In the genomic region with DNA sequence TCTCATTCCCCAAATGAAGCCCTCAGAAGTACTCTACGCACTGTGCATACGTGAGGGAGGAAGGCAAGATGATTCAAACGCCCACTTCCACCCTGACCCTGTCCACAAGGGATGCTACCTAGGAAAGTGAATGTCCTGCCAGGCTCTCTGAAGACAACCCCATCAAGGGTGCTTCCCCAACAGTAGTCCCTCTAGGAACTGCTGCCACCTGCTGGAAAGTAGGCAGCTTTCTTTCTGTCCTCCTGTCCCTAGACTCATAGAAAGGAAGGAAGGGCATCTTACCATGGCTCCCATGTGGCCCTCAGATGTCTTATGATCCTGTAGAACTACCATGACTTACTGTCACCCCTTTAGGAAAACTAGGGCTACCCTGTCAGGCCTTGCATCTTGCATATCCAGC, we compare ENCODE assay signal across 11 mouse cellular contexts. TPM values are rescaled to one million over a fixed set of nuclear protein-coding genes. Genes with fewer than 3 reads are reported as not detected.
A peak's percentile ranks its signal among the peaks of the same experiment; 100 is the strongest.
DNase-seq lines count a peak whose midpoint lies in the region; ATAC-seq and TF ChIP-seq lines count a peak whose summit lies in the region.
"Had no signal": no experiment of that assay in that cellular context is flagged by ENCODE, and none has a peak within 500 bp of the region (broad histone marks: within the 10 kb centered on the region; RNA-seq: fewer than 3 reads in every experiment).

No protein-coding gene starts in this region.

- H3K9ac ChIP-seq in kidney, postnatal 0 days (ENCODE audit: low read depth, low read length) = no peak overlapping the region
- H3K9ac ChIP-seq in midbrain, embryonic 16.5 days (ENCODE audit: low read depth, low read length) = no peak overlapping the region
- H3K9ac ChIP-seq: hindbrain, embryonic 15.5 days; liver, embryonic 15.5 days had no signal

- ATAC-seq in frontal cortex, adult (ENCODE audit: low TSS enrichment) = peak; percentile 91
- ATAC-seq in kidney, postnatal 0 days (replicated peaks; ENCODE audit: low FRiP score, low read depth) = no peak
- no peak for ATAC-seq in midbrain, embryonic 16.5 days

- peak; percentile 65 for TF ChIP-seq CTCF in kidney, postnatal 0 days (IDR thresholded peaks at IDR 0.05; ENCODE audit: low read depth)

- no peak overlapping the region for H3K27ac ChIP-seq in kidney, postnatal 0 days
- H3K27ac ChIP-seq in forebrain, embryonic 10.5 days = no peak overlapping the region
- H3K27ac ChIP-seq in midbrain, embryonic 16.5 days (ENCODE audit: low read length) = no peak overlapping the region
- H3K27ac ChIP-seq: embryonic facial prominence, embryonic 10.5 days; hindbrain, embryonic 15.5 days; liver, embryonic 15.5 days had no signal

- H3K27me3 ChIP-seq in kidney, postnatal 0 days (ENCODE audit: insufficient read depth, low read length) = no peaks in the 10 kb centered on the region
- no peaks in the 10 kb centered on the region for H3K27me3 ChIP-seq in forebrain, embryonic 10.5 days (ENCODE audit: poor library complexity, severe bottlenecking)
- no peaks in the 10 kb centered on the region for H3K27me3 ChIP-seq in midbrain, embryonic 16.5 days (ENCODE audit: control insufficient read depth, insufficient read depth, low read depth, low read length)
- H3K27me3 ChIP-seq: hindbrain, embryonic 15.5 days; liver, embryonic 15.5 days had no signal

- no peaks in the 10 kb centered on the region for H3K4me1 ChIP-seq in kidney, postnatal 0 days (replicated peaks; ENCODE audit: insufficient read depth, low read length)
- H3K4me1 ChIP-seq in forebrain, embryonic 10.5 days = 0 out of 2 replicates have a peak, but pooled peaks cover 6% of the 10 kb centered on the region
- peaks cover 10% of the 10 kb centered on the region for H3K4me1 ChIP-seq in midbrain, embryonic 16.5 days (ENCODE audit: control insufficient read depth, insufficient read depth, low read length)
- H3K4me1 ChIP-seq: liver, embryonic 15.5 days had no signal

- H3K4me2 ChIP-seq in kidney, postnatal 0 days (ENCODE audit: low read length) = no peak overlapping the region
- no peak overlapping the region for H3K4me2 ChIP-seq in midbrain, embryonic 16.5 days (ENCODE audit: low read length)
- H3K4me2 ChIP-seq: hindbrain, embryonic 15.5 days; liver, embryonic 15.5 days had no signal

- H3K9me3 ChIP-seq in kidney, postnatal 0 days (replicated peaks; ENCODE audit: low read length) = no peaks in the 10 kb centered on the region
- H3K9me3 ChIP-seq in forebrain, embryonic 10.5 days = no peaks in the 10 kb centered on the region
- H3K9me3 ChIP-seq in midbrain, embryonic 16.5 days (replicated peaks; ENCODE audit: control insufficient read depth, low read length, poor library complexity, severe bottlenecking) = no peaks in the 10 kb centered on the region
- H3K9me3 ChIP-seq: embryonic facial prominence, embryonic 10.5 days; hindbrain, embryonic 15.5 days; liver, embryonic 15.5 days had no signal

- no peak for DNase-seq in frontal cortex, postnatal 14 days (ENCODE audit: low spot score in 2 of 2)
- no peak for DNase-seq in kidney, postnatal 0 days (ENCODE audit: low spot score)
- no peak for DNase-seq in kidney, adult 11 months
- peak; percentile 17 for DNase-seq in Muller cell, postnatal 12 days (ENCODE audit: inconsistent ontology term)
- DNase-seq in kidney, postnatal 10 days = peak; percentile 55
- DNase-seq in forebrain, embryonic 10.5 days (ENCODE audit: extremely low spot score, low spot score) = no peak

- no peaks in the 10 kb centered on the region for H3K36me3 ChIP-seq in kidney, postnatal 0 days (ENCODE audit: insufficient read depth, low read length)
- no peaks in the 10 kb centered on the region for H3K36me3 ChIP-seq in forebrain, embryonic 10.5 days (replicated peaks)
- H3K36me3 ChIP-seq in midbrain, embryonic 16.5 days (ENCODE audit: control insufficient read depth, insufficient read depth, low read length) = no peaks in the 10 kb centered on the region
- H3K36me3 ChIP-seq: embryonic facial prominence, embryonic 10.5 days; hindbrain, embryonic 15.5 days; liver, embryonic 15.5 days had no signal

- WGBS in kidney, postnatal 0 days = 88% methylated on average over 3 of the region's 3 CpGs
- WGBS in forebrain, embryonic 10.5 days = 90% methylated on average over 3 of the region's 3 CpGs
- whole genome bisulfite sequencing in midbrain, embryonic 16.5 days = 85% methylated on average over 3 of the region's 3 CpGs

- no peak overlapping the region for H3K4me3 ChIP-seq in kidney, postnatal 0 days (replicated peaks; ENCODE audit: low read depth, low read length)
- no peak overlapping the region for H3K4me3 ChIP-seq in forebrain, embryonic 10.5 days
- no peak overlapping the region for H3K4me3 ChIP-seq in midbrain, embryonic 16.5 days (ENCODE audit: low read depth, low read length)
- H3K4me3 ChIP-seq: embryonic facial prominence, embryonic 10.5 days; hindbrain, embryonic 15.5 days; liver, embryonic 15.5 days had no signal

RNA-seq across cellular contexts. Expression of a gene that starts 22.1 kb away (rescaled TPM):
- polyA plus RNA-seq in kidney, postnatal 0 days (2015; fragmentation: Nextera tagmentation; extraction: Ambion mirVana) = 3.0 and 3.5 TPM in 2 replicates
- polyA plus RNA-seq in forebrain, embryonic 10.5 days (2016; fragmentation: Nextera tagmentation; extraction: Ambion mirVana) = 1.5 and 2.1 TPM in 2 replicates
- 4.1 and 4.3 TPM in 2 replicates for polyA plus RNA-seq in midbrain, embryonic 16.5 days (2015; fragmentation: Nextera tagmentation; extraction: Ambion mirVana)

Comparison
In these comparisons a context has a peak if more than half of its experiments do, and no peak if none do; other contexts are left out.
1. DNase-seq: peak in Muller cell, postnatal 12 days (single experiment) and kidney, postnatal 10 days (single experiment); none in frontal cortex, postnatal 14 days (0 of 2), kidney, postnatal 0 days (single experiment), kidney, adult 11 months (single experiment) and forebrain, embryonic 10.5 days (single experiment).